Mouse (Mus musculus) central nervous system, embryonic 18 days (tissue): ENCODE data around the gene Olfr136. TPM values are rescaled to one million over a fixed set of nuclear protein-coding genes. Genes with fewer than 3 reads are reported as not detected.

Source experiments
- polyA plus RNA-seq: library from polyadenylated mRNA; depleted of rRNA; stranded (reverse); fragments of >200 nt; gene quantifications from 2 replicates; pipeline ENCODE4 v1.2.3, GENCODE M21; 2012; rRNA removed

The Olfr136 gene
- polyA plus RNA-seq: not detected in 2 replicates

DNA sequence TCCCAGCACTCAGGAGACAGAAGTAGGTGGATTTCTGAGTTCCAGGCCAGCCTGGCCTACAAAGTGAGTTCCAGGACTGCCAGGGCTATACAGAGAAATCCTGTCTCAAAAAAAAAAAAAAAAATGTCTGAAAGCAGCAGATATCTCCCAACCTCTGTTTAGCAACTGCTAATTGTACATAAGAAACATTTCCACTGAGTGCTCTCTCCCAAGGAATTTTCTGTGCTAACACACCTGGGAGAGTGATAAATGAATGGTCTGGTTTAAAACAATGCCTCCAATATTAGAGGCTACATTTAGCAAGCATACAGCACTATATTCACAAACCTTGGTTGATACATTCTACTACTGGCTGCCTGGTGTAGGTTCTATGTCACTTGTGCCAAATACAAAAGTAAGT lies at the start of gene Olfr136:
Gene Olfr136 (plus strand): TSS at position 301 of the 400 bp plus-strand sequence.

DNA sequence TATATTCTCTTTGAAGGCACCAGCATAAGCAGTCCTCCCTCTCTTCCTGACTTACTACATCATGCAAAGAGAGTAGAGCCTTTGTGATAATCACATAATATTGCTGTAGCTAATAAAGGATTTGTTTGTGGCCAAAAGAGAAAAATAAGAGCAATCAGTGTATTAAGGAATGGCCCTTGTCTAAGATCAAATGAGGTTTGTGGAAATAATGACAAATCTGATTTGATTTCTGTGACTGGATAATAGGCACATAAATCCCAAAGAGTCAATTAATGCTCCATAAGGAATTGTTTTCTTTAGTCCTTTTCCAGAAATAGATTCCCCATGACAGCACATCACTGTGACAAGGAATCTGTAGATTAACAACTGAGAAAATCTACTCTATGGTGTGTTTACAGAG lies 22.2 kb upstream of the Olfr136 start, which contains the start of gene Olfr137:
Gene Olfr137 (minus strand): TSS at position 101 of the 400 bp plus-strand sequence.

Other genes starting within 250 kb of the Olfr136 start
- gene Olfr131, start 241.1 kb upstream of the Olfr136 start, polyA plus RNA-seq: not detected in 2 replicates
- not detected in 2 replicates for gene Olfr132, start 195.3 kb upstream of the Olfr136 start, polyA plus RNA-seq
- not detected in 2 replicates for gene Olfr133, start 184.6 kb upstream of the Olfr136 start, polyA plus RNA-seq
- gene Olfr134, start 158.4 kb upstream of the Olfr136 start, polyA plus RNA-seq: not detected in 2 replicates
- gene Olfr135, start 125.5 kb upstream of the Olfr136 start, polyA plus RNA-seq: not detected in 2 replicates
- gene Olfr138, start 68.8 kb upstream of the Olfr136 start, polyA plus RNA-seq: not detected in 2 replicates
- gene Olfr137, start 22.3 kb upstream of the Olfr136 start, polyA plus RNA-seq: not detected in 2 replicates
- not detected in 2 replicates for gene Esp36, start 90.4 kb downstream of the Olfr136 start, polyA plus RNA-seq
- gene Esp34, start 224.4 kb downstream of the Olfr136 start, polyA plus RNA-seq: not detected in 2 replicates